Mouse (Mus musculus): Measurements from ENCODE around the gene Msn. TPM values are rescaled to one million over a fixed set of nuclear protein-coding genes. Genes with fewer than 3 reads are reported as not detected.
A peak's percentile ranks its signal among the peaks of the same experiment; 100 is the strongest.

The Msn gene
- polyA plus RNA-seq (2011; ENCODE audit: insufficient read depth, insufficient read length, low replicate concordance, missing spikeins), result 98.4 and 146 TPM in 2 replicates

- Histone ChIP-seq H3K27ac (ENCODE audit: control insufficient read depth, insufficient read depth, low read depth, low read length, poor library complexity) (peak within 1 kb of the TSS; percentile 96), H3K4me3 (replicated peaks; ENCODE audit: control insufficient read depth, low read depth, low read length) (peak within 1 kb of the TSS; percentile 84), H3K4me1 (ENCODE audit: control insufficient read depth, insufficient read depth, low read length) (no peaks in the 10 kb centered on the region)
- 24% methylated on average over 44 of the region's 44 CpGs for WGBS
- TF ChIP-seq CTCF (IDR thresholded peaks at IDR 0.05; ENCODE audit: control insufficient read depth, insufficient read depth, low read length) (no peak), POLR2A (IDR thresholded peaks at IDR 0.05; ENCODE audit: borderline replicate concordance, control insufficient read depth, low read depth, low read length) (peak; percentile 76; the same call in 1 of the 2 replicates)
Observed at GRCm38 (mm10) chrX:96095509-96096499, at the start of gene Msn. Gene Msn, plus strand, starts transcription at chrX:96096042.

DNA sequence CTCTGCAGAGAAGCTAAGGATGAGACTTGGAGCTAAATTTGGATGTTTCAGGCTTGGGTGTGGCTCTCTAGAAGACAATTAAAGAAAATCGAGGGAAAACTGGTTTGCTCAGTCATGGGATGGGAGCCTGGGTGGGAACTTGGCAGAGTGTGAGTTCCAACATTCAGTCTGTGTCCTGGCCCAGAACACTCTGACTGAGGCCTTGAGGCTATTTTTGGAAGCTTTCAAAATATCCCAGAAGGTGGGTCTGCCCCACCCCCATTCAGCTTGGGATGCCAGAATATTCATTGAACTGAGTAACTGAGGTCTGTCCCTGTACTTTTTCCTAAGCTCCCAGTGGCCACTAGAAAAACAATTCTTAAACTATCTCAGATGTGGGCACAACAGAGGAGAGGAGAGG, 43.0 kb upstream of the Msn start:
- WGBS, result 74% methylated on average over 1 of the region's 1 CpGs
- Histone ChIP-seq H3K4me3 (replicated peaks; ENCODE audit: control insufficient read depth, low read depth, low read length) (no peak overlapping the region), H3K4me1 (ENCODE audit: control insufficient read depth, insufficient read depth, low read length) (no peaks in the 10 kb centered on the region), H3K27ac (ENCODE audit: control insufficient read depth, insufficient read depth, low read depth, low read length, poor library complexity) (no peak overlapping the region)
- no peak for TF ChIP-seq CTCF (IDR thresholded peaks at IDR 0.05; ENCODE audit: control insufficient read depth, insufficient read depth, low read length)

GRCm38 (mm10) chrX:96077747-96078146, 18.1 kb upstream of the Msn start:
- H3K4me1 ChIP-seq (ENCODE audit: control insufficient read depth, insufficient read depth, low read length), result no peaks in the 10 kb centered on the region
- TF ChIP-seq POLR2A (IDR thresholded peaks at IDR 0.05; ENCODE audit: borderline replicate concordance, control insufficient read depth, low read depth, low read length) (no peak), CTCF (IDR thresholded peaks at IDR 0.05; ENCODE audit: control insufficient read depth, insufficient read depth, low read length) (no peak)

GRCm38 (mm10) chrX:96086259-96086658, 9.6 kb upstream of the Msn start:
- Histone ChIP-seq H3K4me3 (replicated peaks; ENCODE audit: control insufficient read depth, low read depth, low read length) (no peak overlapping the region), H3K4me1 (ENCODE audit: control insufficient read depth, insufficient read depth, low read length) (no peaks in the 10 kb centered on the region), H3K27ac (ENCODE audit: control insufficient read depth, insufficient read depth, low read depth, low read length, poor library complexity) (no peak overlapping the region)
- WGBS, result 64% methylated on average over 2 of the region's 2 CpGs
- no peak for TF ChIP-seq CTCF (IDR thresholded peaks at IDR 0.05; ENCODE audit: control insufficient read depth, insufficient read depth, low read length)
- TF ChIP-seq POLR2A (IDR thresholded peaks at IDR 0.05; ENCODE audit: borderline replicate concordance, control insufficient read depth, low read depth, low read length), result no peak

More at GRCm38 (mm10) chrX:96077747-96078146, 18.1 kb upstream of the Msn start:
- Histone ChIP-seq H3K27ac (ENCODE audit: control insufficient read depth, insufficient read depth, low read depth, low read length, poor library complexity) (no peak overlapping the region), H3K4me3 (replicated peaks; ENCODE audit: control insufficient read depth, low read depth, low read length) (no peak overlapping the region)

DNA sequence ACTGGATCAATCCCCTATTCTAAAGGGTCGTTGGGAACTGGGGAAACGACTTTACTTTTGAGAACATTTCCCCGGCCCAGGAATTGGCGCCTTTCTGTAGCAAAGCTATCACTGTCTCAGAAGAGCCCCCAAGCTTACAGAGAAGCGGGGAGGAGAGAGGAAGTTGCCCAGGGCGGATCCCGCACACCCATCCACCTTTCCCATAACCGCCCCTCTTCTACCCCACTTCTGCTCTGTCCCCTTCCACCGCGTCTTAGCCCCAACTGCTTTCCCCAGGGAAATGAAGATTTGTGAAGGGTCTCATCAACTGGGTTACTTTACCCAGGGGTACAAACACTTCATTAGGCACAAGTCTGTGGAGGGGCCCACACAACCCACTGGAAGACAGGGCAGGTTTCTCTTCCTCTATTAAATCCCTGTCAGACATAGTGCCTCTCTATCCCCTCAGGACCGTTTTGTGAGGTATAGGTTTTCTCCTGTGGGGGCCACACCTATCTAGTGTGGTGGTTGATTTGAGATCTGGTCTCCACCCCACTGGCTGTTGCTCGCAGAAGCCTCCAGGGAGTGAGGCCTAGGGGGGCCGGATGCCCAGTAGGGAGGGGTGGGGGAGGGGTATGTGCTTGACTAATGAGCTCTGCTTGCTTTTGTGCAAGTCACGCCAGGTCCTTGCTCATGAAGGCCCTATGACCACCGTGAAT, 820 bp downstream of the Msn start:
- peak overlapping the region; percentile 84 for H3K4me3 ChIP-seq (replicated peaks; ENCODE audit: control insufficient read depth, low read depth, low read length)
- WGBS, result 17% methylated on average over 15 of the region's 15 CpGs
- H3K27ac ChIP-seq (ENCODE audit: control insufficient read depth, insufficient read depth, low read depth, low read length, poor library complexity), result peak overlapping the region; percentile 96
- H3K4me1 ChIP-seq (ENCODE audit: control insufficient read depth, insufficient read depth, low read length), result no peaks in the 10 kb centered on the region
- TF ChIP-seq POLR2A (IDR thresholded peaks at IDR 0.05; ENCODE audit: borderline replicate concordance, control insufficient read depth, low read depth, low read length) (no peak), CTCF (IDR thresholded peaks at IDR 0.05; ENCODE audit: control insufficient read depth, insufficient read depth, low read length) (no peak)

- WGBS, result 12% methylated on average over 5 of the region's 5 CpGs
- no peaks in the 10 kb centered on the region for H3K4me1 ChIP-seq (ENCODE audit: control insufficient read depth, insufficient read depth, low read length)
- no peak for TF ChIP-seq POLR2A (IDR thresholded peaks at IDR 0.05; ENCODE audit: borderline replicate concordance, control insufficient read depth, low read depth, low read length)
- no peak for TF ChIP-seq CTCF (IDR thresholded peaks at IDR 0.05; ENCODE audit: control insufficient read depth, insufficient read depth, low read length)
- no peak overlapping the region for H3K27ac ChIP-seq (ENCODE audit: control insufficient read depth, insufficient read depth, low read depth, low read length, poor library complexity)
- peak overlapping the region; percentile 75 for H3K4me3 ChIP-seq (replicated peaks; ENCODE audit: control insufficient read depth, low read depth, low read length)
Observed at GRCm38 (mm10) chrX:96097491-96097970, 1.7 kb downstream of the Msn start.

- H3K4me3 ChIP-seq (replicated peaks; ENCODE audit: control insufficient read depth, low read depth, low read length), result no peak overlapping the region
- no peak overlapping the region for H3K27ac ChIP-seq (ENCODE audit: control insufficient read depth, insufficient read depth, low read depth, low read length, poor library complexity)
- 90% methylated on average over 2 of the region's 2 CpGs for WGBS
- TF ChIP-seq CTCF (IDR thresholded peaks at IDR 0.05; ENCODE audit: control insufficient read depth, insufficient read depth, low read length), result no peak
- TF ChIP-seq POLR2A (IDR thresholded peaks at IDR 0.05; ENCODE audit: borderline replicate concordance, control insufficient read depth, low read depth, low read length), result no peak
- no peaks in the 10 kb centered on the region for H3K4me1 ChIP-seq (ENCODE audit: control insufficient read depth, insufficient read depth, low read length)
Observed at GRCm38 (mm10) chrX:96099003-96099402, 3.2 kb downstream of the Msn start.

Measured in bone marrow, adult 2 months (tissue).